Mouse (Mus musculus) C2C12 (cell line): Measurements from ENCODE around the gene Sh2d6.

Experiments
- CTCF ChIP-seq: IDR thresholded peaks from one replicate; pipeline ENCODE4 v1.5.1; 2011; ENCODE audit not compliant: control insufficient read depth, insufficient read depth, insufficient read length
- MYOG ChIP-seq: IDR thresholded peaks from one replicate; pipeline ENCODE4 v1.6.1; 2011; ENCODE audit not compliant: control insufficient read depth, insufficient read length; ENCODE audit errors: extremely low read depth

DNA sequence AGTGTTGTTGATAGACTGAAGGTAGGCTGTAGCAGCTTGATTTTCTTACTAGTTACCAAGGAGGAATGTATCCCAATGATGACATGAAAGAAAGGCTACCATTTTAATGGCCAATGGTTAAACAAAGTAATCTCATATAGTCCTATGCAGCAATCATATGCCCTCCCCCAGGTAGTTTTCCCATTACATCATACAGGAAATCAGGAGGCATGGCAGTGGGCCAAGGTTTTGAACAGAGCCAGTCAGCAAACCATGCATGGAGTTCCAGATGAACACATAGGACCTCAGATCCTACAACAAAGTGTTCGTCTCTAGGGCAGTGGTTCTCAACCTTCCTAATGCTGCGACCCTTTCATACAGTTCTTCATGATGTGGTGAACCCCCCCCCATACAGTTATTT lies 17.6 kb downstream of the Sh2d6 start:
- TF ChIP-seq MYOG (no peak), CTCF (no peak)
